Mouse (Mus musculus): ENCODE measurements around the gene Jhy.

- TF ChIP-seq CTCF (IDR thresholded peaks at IDR 0.05; ENCODE audit: low read depth): no peak
- TF ChIP-seq EP300 (IDR thresholded peaks at IDR 0.05; ENCODE audit: low read depth): no peak
Measured at GRCm38 (mm10) chr9:40874961-40875360, 89.0 kb downstream of the Jhy start.

All from heart, postnatal 0 days (tissue).